Mouse (Mus musculus): ENCODE data around the gene Pold2. TPM values are rescaled to one million over a fixed set of nuclear protein-coding genes. Genes with fewer than 3 reads are reported as not detected.

The Pold2 gene
- 72.8 and 83.6 TPM in 2 replicates for polyA plus RNA-seq (2015; fragmentation: Nextera tagmentation; extraction: Ambion mirVana)

DNA sequence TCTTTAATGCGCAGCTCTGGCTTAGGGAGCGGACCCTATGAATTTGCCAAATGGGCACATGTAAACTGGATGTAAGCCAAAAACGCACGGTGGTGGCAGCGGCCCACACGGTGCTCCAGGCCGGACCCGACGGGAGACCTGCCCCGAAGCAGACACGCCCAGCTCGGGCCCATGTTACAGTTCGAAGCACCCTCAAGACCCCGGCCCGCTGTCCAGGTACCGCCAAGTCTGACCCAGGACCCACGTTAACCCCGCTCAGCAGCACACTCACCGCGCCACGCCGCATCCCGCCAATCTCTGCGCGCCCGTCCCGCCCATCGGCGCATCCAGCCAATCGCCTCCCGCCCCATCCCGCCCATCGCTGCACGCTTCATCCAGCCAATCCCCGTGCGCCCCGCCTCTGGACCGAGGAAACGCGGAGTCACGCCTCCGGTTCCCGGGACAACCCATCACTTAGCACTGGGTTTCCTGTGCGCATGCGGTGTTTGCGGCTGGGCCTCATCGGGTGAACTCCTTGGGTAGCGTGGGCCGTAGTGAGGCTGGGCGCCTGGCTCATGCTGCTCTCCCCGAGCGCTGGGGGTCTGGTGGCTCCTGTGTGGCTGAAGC, at the start of gene Pold2:
Gene Pold2, minus strand, starts transcription at position 372 of the 606 bp plus-strand sequence.

DNA sequence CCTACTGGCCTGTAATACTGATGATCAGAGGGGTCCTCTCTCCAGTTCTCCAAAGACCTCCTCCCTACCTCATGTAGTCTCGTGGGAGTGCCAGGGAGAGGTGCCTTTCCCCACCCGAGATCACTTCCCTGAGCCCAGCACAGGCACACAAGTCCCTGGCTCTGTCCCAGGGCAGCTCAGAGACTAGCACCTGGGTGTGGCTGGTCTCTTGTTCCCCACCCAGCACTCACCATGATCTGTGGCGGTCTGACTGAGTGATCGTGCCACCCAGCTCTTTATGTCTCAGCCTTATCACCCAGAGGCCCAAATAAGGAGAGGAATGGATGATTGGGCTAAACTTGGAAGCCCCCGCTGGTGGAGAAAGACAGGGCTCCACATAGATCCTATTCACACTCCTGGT, 20.4 kb upstream of the Pold2 start, which contains the start of gene Myl7:
Gene Myl7, minus strand, starts transcription at position 252 of the 400 bp plus-strand sequence.

DNA sequence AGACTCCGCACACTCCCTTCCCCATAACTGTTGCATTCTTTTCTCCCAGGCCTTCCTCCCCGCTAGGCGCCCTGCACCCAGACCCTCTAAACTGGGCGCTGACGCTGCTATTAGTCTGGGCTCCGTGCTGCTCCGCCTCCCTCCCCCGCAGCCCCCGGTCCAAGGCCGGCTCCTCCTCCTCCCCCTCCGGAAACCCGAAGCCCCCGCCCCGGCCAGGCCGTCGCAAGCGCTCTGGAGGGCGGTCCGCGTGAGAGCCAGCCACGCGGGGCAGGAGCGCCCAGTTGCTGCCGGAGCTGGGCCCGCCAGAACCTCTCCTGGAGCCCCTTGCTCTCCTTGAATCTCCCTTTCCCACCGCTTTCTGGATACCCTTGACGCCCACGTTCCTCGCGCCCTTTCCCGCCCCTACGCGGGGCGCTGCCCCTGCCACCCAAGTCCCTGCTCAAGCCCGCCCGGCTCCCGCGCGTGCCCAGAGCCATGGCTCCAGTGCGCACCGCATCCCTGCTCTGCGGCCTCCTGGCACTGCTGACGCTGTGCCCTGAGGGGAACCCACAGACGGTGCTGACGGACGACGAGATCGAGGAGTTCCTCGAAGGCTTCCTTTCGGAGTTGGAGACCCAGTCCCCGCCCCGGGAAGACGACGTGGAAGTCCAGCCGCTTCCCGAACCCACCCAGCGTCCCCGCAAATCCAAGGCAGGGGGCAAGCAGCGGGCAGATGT, 16.3 kb downstream of the Pold2 start, which contains the start of gene Aebp1:
Gene Aebp1, plus strand, starts transcription at position 270 of the 716 bp plus-strand sequence.

DNA sequence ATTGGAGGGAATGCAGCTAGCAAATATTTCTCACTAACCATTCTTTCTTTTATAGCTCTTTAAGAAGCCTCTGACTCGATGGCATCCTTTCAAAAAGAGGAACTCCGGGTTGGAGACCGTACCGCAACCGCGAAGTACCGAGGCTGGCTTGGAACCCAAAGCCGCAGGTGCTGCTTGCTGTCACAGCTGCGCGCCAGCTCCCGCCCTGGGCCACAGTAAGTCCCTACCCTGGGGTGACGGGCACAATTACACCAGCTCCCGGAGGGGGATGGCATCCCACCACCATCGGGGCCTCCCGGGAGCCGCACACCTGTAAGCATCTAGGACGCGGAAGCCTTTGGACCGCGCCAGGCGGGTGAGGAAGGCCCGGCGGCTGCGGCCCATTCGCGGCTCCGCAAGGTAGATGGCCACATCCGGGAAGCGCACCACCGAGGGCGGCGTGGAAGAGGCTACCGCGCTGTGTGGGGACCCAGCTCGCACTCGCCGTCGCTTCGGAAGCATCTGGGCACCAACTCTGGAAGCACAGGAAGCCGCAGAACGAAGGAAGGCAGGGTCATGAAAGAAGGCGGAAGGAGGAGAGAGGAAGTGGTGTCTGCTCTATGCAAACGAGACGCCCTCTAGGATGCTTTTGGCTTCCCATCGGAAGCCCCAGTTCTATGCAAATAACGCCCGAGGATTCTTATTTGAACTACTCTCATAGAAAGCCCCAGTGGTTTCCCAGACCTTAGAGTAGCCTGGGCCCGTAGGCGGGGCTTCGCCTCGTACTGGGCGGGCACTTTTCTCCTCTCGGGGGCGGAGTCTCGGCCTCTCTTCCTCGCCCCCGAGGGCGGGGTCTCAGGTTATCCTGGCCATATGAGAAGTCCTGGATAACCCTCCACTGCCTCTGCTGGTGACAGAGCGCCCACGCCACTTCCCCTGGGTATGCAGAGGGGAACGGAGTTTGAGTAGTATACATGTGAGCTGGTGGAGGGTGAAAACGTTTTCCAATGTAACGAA, 40.5 kb downstream of the Pold2 start, which contains the start of gene Polm:
Gene Polm, minus strand, starts transcription at position 766 of the 996 bp plus-strand sequence.

Other genes with a start within 250 kb of the Pold2 start
- 184 and 187 TPM in 2 replicates for gene Mrps24, start 162.6 kb downstream of the Pold2 start, polyA plus RNA-seq (2015; fragmentation: Nextera tagmentation; extraction: Ambion mirVana)
- 10.3 and 13.3 TPM in 2 replicates for gene Urgcp, start 115.9 kb downstream of the Pold2 start, polyA plus RNA-seq (2015; fragmentation: Nextera tagmentation; extraction: Ambion mirVana)
- gene Dbnl, start 89.8 kb downstream of the Pold2 start, polyA plus RNA-seq (2015; fragmentation: Nextera tagmentation; extraction: Ambion mirVana): 58.9 and 61.8 TPM in 2 replicates
- 0.89 and 1.2 TPM in 2 replicates for gene Pgam2, start 74.6 kb downstream of the Pold2 start, polyA plus RNA-seq (2015; fragmentation: Nextera tagmentation; extraction: Ambion mirVana)
- gene Polm, start 40.3 kb downstream of the Pold2 start, polyA plus RNA-seq (2015; fragmentation: Nextera tagmentation; extraction: Ambion mirVana): 3.9 and 5.0 TPM in 2 replicates
- 18.8 and 26.0 TPM in 2 replicates for gene Aebp1, start 16.3 kb downstream of the Pold2 start, polyA plus RNA-seq (2015; fragmentation: Nextera tagmentation; extraction: Ambion mirVana)
- 0.70 and 1.4 TPM in 2 replicates for gene Myl7, start 20.5 kb upstream of the Pold2 start, polyA plus RNA-seq (2015; fragmentation: Nextera tagmentation; extraction: Ambion mirVana)
- gene Gck, start 71.8 kb upstream of the Pold2 start, polyA plus RNA-seq (2015; fragmentation: Nextera tagmentation; extraction: Ambion mirVana): 0.10 and 0.34 TPM in 2 replicates
- 22.9 and 24.9 TPM in 2 replicates for gene Ykt6, start 77.4 kb upstream of the Pold2 start, polyA plus RNA-seq (2015; fragmentation: Nextera tagmentation; extraction: Ambion mirVana)
- gene Camk2b, start 188.1 kb upstream of the Pold2 start, polyA plus RNA-seq (2015; fragmentation: Nextera tagmentation; extraction: Ambion mirVana): 0.46 and 0.62 TPM in 2 replicates

Data from spleen, postnatal 0 days (tissue).